Mouse (Mus musculus): Measurements from ENCODE around the gene Prkg1. TPM values are rescaled to one million over a fixed set of nuclear protein-coding genes. Genes with fewer than 3 reads are reported as not detected.

The Prkg1 gene
- polyA plus RNA-seq, 1 experiment: 5.9 TPM

DNA sequence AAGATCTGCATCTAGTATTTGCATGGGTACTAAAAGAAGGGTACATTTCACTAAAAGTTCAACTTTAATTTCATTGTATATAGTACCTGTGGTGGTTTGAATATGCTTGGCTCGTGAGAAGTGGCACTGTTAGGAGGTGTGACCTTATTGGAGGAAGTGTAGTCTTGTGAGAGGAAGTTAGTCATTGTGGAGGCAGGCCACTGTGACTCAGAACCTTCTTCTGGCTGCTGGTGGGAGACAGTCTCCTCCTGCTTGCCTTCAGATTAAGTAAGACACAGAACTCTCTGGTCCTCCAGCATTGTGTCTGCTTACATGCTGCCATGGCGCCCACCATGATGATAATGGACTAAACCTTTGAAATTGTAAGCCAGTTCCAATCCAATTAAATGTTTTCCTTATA lies 984.0 kb downstream of the Prkg1 start:
- no peak overlapping the region for H3K27ac ChIP-seq (ENCODE audit: insufficient read depth, low read length)
- H3K4me3 ChIP-seq (ENCODE audit: insufficient read depth, low read length): no peak overlapping the region
- no peak for TF ChIP-seq CTCF (IDR thresholded peaks at IDR 0.05; ENCODE audit: extremely low read depth, insufficient read depth, low read length)
- no peak for TF ChIP-seq POLR2A (IDR thresholded peaks at IDR 0.05; ENCODE audit: extremely low read depth, insufficient read depth, low read length)
- H3K4me1 ChIP-seq (ENCODE audit: control insufficient read depth, insufficient read depth, low read length): no peaks in the 10 kb centered on the region

DNA sequence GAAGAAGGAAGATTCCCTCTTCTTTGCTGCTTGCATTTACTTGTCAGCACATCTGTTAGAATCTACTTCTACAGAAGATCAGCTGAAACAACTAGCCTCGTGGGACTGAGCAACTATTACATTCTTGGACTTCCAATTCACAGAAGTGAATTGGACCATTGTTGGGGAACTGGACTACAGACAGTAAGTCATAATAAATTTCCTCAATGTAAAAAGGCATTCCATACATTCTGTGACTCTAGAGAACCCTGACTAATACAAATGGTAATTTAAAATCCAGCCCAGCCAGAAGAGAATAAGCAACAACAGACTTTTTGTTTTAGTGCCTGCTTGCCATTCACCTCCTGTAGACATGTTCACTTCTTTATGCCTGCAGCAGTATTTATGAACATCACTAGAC lies 996.5 kb downstream of the Prkg1 start:
- H3K4me3 ChIP-seq (ENCODE audit: insufficient read depth, low read length): no peak overlapping the region
- no peaks in the 10 kb centered on the region for H3K4me1 ChIP-seq (ENCODE audit: control insufficient read depth, insufficient read depth, low read length)
- no peak overlapping the region for H3K27ac ChIP-seq (ENCODE audit: insufficient read depth, low read length)
- TF ChIP-seq CTCF (IDR thresholded peaks at IDR 0.05; ENCODE audit: extremely low read depth, insufficient read depth, low read length): no peak
- TF ChIP-seq POLR2A (IDR thresholded peaks at IDR 0.05; ENCODE audit: extremely low read depth, insufficient read depth, low read length): no peak

DNA sequence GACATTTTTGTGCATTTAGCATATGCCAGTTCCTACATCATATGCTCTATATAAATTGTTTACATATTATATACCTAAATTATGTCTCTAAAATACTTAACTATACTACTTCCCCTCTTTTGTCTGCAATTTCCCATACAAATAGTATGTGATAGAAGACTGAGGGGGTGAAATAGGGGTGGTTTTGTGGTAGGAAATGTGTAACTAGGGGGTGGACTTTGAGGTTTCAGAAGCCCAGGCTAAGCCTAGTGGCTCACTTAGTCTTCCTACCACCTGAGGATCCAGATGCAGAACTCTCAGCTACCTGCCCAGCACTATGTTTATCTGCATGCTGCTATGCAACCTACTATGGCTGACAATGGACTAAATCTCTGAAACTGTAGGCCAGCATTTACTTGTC lies 1020.4 kb downstream of the Prkg1 start:
- H3K27ac ChIP-seq (ENCODE audit: insufficient read depth, low read length): no peak overlapping the region
- no peaks in the 10 kb centered on the region for H3K4me1 ChIP-seq (ENCODE audit: control insufficient read depth, insufficient read depth, low read length)
- H3K4me3 ChIP-seq (ENCODE audit: insufficient read depth, low read length): no peak overlapping the region
- TF ChIP-seq CTCF (IDR thresholded peaks at IDR 0.05; ENCODE audit: extremely low read depth, insufficient read depth, low read length) (no peak), POLR2A (IDR thresholded peaks at IDR 0.05; ENCODE audit: extremely low read depth, insufficient read depth, low read length) (no peak)

DNA sequence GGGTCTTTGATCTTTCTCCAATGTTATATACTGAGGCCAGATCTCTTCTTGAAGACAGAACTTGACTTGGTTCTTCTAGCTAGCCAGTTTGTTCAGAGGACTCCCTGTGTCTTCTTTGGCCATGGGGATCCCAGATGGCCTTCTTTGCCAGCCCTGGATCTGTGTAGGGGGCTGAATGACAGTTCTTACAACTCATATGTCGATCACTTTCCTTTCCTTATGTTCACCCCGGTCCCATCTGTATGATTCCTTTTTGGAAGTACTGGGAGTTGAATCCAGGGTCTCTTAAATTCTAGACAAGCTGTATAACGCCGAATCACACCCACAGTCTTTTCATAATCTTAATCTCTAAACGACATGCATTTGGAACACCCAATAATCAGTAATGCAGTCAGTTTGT lies 1065.7 kb downstream of the Prkg1 start:
- Histone ChIP-seq H3K4me1 (ENCODE audit: control insufficient read depth, insufficient read depth, low read length) (no peaks in the 10 kb centered on the region), H3K4me3 (ENCODE audit: insufficient read depth, low read length) (no peak overlapping the region), H3K27ac (ENCODE audit: insufficient read depth, low read length) (no peak overlapping the region)
- TF ChIP-seq CTCF (IDR thresholded peaks at IDR 0.05; ENCODE audit: extremely low read depth, insufficient read depth, low read length) (no peak), POLR2A (IDR thresholded peaks at IDR 0.05; ENCODE audit: extremely low read depth, insufficient read depth, low read length) (no peak)

DNA sequence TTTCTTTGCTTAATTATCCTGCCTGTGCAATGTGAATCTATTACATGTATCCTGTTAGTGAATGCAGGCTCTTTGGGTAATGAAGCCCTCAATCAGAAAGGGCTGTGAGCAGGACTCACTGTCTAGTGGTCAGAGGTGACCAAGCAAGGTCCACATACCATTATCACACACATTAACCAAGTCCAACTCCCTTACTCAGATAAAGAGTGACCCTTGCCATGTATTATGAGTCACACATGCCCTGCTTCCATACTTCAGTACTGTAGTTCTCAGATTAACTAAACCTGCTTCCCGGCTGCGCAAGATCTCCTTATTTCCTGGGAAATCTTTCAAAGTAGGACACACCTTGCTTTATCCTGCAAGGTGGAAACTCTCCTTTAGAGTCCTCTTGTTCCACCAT lies 1073.6 kb downstream of the Prkg1 start:
- no peaks in the 10 kb centered on the region for H3K4me1 ChIP-seq (ENCODE audit: control insufficient read depth, insufficient read depth, low read length)
- no peak overlapping the region for H3K27ac ChIP-seq (ENCODE audit: insufficient read depth, low read length)
- H3K4me3 ChIP-seq (ENCODE audit: insufficient read depth, low read length): no peak overlapping the region
- TF ChIP-seq POLR2A (IDR thresholded peaks at IDR 0.05; ENCODE audit: extremely low read depth, insufficient read depth, low read length) (no peak), CTCF (IDR thresholded peaks at IDR 0.05; ENCODE audit: extremely low read depth, insufficient read depth, low read length) (no peak)

DNA sequence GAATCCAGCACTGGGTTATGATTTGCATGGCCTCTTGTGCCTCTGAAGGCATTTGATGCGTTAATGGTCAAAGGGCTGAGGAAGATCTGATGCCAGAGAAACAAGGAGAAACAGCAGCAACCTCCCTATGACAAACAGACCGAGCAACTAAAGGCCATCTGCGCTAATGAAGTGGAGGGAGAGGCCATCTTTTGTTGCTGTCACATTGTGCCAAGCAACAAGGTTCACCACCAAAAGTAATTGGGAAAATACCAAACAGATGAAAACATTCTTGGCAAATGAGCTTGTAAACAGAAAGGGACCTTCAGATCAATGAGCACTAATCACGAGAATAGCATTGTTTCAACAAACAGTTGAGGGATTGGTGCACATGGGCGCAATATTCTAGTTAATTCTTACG lies 1074.1 kb downstream of the Prkg1 start:
- TF ChIP-seq CTCF (IDR thresholded peaks at IDR 0.05; ENCODE audit: extremely low read depth, insufficient read depth, low read length) (no peak), POLR2A (IDR thresholded peaks at IDR 0.05; ENCODE audit: extremely low read depth, insufficient read depth, low read length) (no peak)

DNA sequence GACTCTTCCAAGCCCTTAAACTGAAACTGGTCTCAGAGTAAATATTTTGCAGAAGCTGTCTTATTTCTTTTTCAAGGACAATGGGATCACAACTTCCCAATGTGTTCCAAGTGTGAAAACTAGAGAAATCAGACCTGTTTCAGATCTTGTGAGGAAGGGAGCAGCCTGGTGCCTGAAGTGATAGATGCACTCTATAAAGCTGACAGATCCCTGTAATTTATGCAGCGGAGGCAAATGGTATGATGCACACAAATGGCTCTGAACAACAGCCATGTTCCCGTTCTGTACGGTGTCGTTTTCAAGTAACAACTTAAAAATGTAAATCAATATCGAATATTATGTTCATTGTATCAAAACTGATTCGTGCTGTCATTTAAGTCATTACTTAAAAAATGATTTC lies 1076.9 kb downstream of the Prkg1 start:
- Histone ChIP-seq H3K4me3 (ENCODE audit: insufficient read depth, low read length) (no peak overlapping the region), H3K27ac (ENCODE audit: insufficient read depth, low read length) (no peak overlapping the region), H3K4me1 (ENCODE audit: control insufficient read depth, insufficient read depth, low read length) (no peaks in the 10 kb centered on the region)
- TF ChIP-seq POLR2A (IDR thresholded peaks at IDR 0.05; ENCODE audit: extremely low read depth, insufficient read depth, low read length) (no peak), CTCF (IDR thresholded peaks at IDR 0.05; ENCODE audit: extremely low read depth, insufficient read depth, low read length) (no peak)

More for the DNA sequence above, 1074.1 kb downstream of the Prkg1 start:
- no peaks in the 10 kb centered on the region for H3K4me1 ChIP-seq (ENCODE audit: control insufficient read depth, insufficient read depth, low read length)
- H3K4me3 ChIP-seq (ENCODE audit: insufficient read depth, low read length): no peak overlapping the region
- H3K27ac ChIP-seq (ENCODE audit: insufficient read depth, low read length): no peak overlapping the region

DNA sequence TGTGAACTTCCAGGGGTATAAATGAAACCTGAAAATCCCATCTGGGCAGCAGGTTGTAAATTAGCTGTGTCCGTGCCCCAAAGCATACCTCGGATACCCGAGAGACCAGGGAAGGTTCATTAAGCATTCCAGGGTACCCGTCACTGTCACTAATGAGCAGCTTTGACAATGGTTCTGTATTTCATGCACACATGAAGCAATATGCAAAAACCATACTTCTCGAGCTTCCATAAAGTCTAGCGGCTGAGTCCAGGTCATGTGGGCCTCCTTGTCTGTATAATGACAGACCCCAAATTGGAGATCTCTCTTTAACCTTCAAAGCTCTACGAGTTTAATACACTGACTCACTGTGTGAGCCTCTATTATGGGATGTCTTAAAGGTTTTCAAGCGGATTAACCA lies 1088.5 kb downstream of the Prkg1 start:
- Histone ChIP-seq H3K27ac (ENCODE audit: insufficient read depth, low read length) (no peak overlapping the region), H3K4me1 (ENCODE audit: control insufficient read depth, insufficient read depth, low read length) (no peaks in the 10 kb centered on the region), H3K4me3 (ENCODE audit: insufficient read depth, low read length) (no peak overlapping the region)
- TF ChIP-seq CTCF (IDR thresholded peaks at IDR 0.05; ENCODE audit: extremely low read depth, insufficient read depth, low read length) (no peak), POLR2A (IDR thresholded peaks at IDR 0.05; ENCODE audit: extremely low read depth, insufficient read depth, low read length) (no peak)

DNA sequence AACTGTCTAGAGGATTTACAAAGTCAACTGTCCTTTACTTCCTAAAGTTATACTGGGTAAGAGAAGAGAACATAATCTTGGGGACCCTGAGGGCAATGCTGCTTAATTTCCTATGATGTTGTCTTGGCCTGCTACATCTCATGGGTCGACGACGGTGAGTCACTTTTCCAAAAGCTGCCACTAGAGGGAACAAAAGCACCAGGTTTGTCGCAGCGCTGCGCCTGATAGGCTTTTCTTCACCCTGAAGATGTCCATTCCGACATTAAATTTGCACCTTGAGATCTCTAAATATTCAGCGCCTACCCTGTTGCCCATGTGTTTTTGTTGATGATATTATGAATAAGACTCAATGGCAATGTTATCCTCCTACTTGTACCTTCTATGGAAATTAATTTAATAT lies 1100.6 kb downstream of the Prkg1 start:
- Histone ChIP-seq H3K4me3 (ENCODE audit: insufficient read depth, low read length) (no peak overlapping the region), H3K27ac (ENCODE audit: insufficient read depth, low read length) (no peak overlapping the region), H3K4me1 (ENCODE audit: control insufficient read depth, insufficient read depth, low read length) (no peaks in the 10 kb centered on the region)
- TF ChIP-seq POLR2A (IDR thresholded peaks at IDR 0.05; ENCODE audit: extremely low read depth, insufficient read depth, low read length): no peak
- TF ChIP-seq CTCF (IDR thresholded peaks at IDR 0.05; ENCODE audit: extremely low read depth, insufficient read depth, low read length): peak; percentile 85

DNA sequence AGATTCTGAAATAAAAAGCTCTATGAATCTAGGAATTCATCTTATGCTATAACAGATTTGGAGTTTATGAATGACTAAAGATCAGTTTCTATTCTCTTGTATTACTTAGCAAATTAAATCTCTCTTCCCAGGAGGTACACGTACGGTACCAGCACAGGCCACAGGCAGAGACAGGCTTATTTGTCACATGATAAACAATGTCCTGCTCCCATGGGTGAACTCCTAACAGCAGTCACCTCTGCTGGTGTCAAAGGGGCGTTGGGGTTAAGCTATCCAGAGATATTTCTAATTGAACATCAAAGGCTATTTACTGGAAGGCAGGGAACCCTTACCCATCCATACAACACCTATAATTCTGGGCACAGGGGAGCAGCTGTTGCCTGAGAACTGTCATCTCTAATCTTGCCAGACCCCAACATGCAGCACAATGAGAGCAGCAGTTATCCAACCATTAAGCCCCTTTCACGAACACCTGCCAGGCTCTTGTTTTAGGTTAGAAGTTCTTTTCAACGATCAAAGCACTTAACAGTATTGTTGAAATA lies 1122.1 kb downstream of the Prkg1 start:
- no peaks in the 10 kb centered on the region; the same call in 1 of the 2 replicates for H3K4me1 ChIP-seq (ENCODE audit: control insufficient read depth, insufficient read depth, low read length)
- TF ChIP-seq POLR2A (IDR thresholded peaks at IDR 0.05; ENCODE audit: extremely low read depth, insufficient read depth, low read length) (no peak), CTCF (IDR thresholded peaks at IDR 0.05; ENCODE audit: extremely low read depth, insufficient read depth, low read length) (no peak)
- H3K27ac ChIP-seq (ENCODE audit: insufficient read depth, low read length): no peak overlapping the region
- H3K4me3 ChIP-seq (ENCODE audit: insufficient read depth, low read length): no peak overlapping the region
